Mouse (Mus musculus): ENCODE results near the gene Elovl6.

GRCm38 (mm10) chr3:129639701-129640100 is 107.5 kb downstream of the Elovl6 start:
- TF ChIP-seq POLR2A (IDR thresholded peaks at IDR 0.05; ENCODE audit: extremely low read depth, insufficient read depth, low read length): no peak
- TF ChIP-seq CTCF (IDR thresholded peaks at IDR 0.05; ENCODE audit: extremely low read depth, insufficient read depth, low read length): no peak

All from cortical plate, adult 2 months (tissue).